Mouse (Mus musculus) left cerebral cortex, postnatal 25 days (tissue): ENCODE measurements at regions not wholly inside any gene's neighbourhood (a gene's known extent, or its start where the extent isn't known, plus 50 kb on each side); places are given as distances from the start of the nearest gene placed in this dataset.

Experiments
- DNase-seq, 2 experiments: peaks; one replicate each; pipeline ENCODE4 v3.0.0; 2022; ENCODE audit warnings: low spot score in 2 of 2, mixed read lengths in 1 of 2
- intact Hi-C: fragments of 180-260 bp; cut with DNase I; formaldehyde crosslinking; loops from one replicate; pipeline ENCODE4 v1.15.1; 2025

DNA sequence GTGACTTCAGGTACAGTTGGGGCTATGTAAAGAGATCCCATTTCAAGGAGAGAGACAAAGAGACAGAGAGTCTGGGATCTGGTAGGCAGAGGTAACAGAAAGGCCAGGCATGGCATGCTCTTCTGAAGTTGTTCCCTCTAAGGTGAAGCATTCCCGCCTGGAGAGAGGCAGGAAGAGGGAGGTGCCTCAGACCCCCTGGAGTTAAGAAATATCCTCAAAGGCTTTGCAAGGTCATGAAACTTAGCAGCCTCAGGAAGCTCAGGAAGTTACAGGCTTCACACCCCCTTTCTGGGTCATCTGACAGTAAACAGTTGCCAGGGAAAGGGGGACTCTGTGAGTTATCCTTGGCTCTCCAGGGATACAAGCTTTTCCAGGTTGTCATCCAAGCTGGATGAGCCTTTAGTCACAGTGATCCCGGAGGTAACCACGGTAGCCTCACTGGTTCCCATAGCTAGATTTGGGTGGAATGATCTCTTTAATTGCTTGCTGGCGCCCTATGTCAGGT lies 57.2 kb upstream of the Arntl start:
- DNase-seq, result no peak
- intact Hi-C loops, result no loop called here

DNA sequence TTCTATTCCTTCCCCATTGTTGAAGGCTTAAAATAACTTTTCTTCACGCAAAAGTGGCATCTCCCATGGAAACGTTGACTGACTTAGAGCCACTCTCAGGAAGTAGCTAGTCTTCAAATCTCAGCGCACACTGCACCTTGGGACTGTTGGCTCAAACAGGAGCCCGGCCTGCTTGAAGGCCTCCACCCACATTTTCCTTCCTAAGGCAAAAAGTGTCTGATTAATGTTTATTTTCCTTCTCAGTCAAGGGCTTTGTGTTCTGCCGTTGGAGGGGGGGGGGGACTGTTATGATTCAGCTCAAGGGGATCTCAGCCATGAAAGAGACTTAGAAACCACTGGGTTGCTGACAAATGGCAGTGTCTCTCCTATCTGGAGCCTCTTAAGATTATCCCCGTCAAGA lies 56.5 kb upstream of the Arntl start:
- intact Hi-C loops, result no loop called here
- no peak for DNase-seq

DNA sequence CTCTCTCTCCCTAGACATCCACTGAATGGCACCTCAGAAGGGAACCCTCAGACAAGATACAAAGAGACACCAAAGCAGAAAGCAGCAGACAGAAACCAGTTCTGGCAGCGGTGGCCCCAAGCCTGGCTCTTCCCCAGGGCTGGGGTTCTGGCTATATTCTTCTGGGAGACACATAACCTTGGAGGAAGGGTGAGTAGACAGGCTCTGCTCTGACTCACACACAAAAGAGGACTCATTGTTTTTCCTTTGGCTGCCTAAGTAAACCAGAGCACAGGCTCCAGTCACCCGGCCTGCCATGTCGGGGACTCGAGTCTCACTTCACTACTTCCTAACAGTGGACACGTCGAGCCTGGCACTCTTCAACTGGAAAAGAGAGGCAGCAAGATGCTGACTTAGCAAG lies 55.8 kb upstream of the Arntl start:
- intact Hi-C loops, result no loop called here
- DNase-seq, result no peak

DNA sequence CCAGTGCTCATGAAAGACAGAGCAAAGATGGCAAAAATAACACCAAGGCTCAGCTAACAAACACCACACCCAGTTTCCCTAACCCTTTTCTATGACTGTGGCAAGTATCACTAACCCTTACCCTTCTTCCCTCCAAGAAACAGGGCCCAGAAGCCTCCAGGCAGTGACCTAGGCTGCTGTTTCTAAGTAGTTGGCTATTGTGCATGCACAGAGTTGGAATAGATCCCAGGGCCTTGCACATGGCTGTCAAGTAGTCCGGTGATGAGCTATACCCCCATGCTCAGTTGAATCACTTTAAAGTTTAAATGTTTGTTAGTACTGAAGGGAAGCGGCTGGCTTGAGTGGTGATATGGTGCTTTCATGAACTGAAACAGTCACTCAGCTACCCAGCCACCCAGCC lies 53.9 kb upstream of the Arntl start:
- DNase-seq, result no peak
- intact Hi-C loops, result no loop called here

DNA sequence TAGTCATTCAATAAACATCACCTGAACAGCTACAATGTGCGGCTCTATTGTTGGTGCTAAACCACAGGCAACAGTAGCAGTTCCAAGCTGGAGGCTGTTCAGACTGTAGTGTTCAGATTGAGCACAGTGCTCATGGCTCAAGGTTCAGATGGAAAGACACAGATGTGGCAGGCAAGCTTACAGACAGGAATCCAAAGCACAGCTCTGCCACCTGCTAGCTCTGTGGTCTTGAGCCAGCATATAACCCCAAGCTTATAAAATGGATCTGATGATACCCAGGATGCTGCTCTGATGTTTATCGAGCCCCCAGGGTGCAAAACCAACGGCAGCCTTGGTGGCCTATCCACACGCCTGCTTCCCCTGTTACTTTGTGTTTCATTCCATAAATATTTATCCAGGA lies 53.2 kb upstream of the Arntl start:
- intact Hi-C loops, result no loop called here
- no peak for DNase-seq

DNA sequence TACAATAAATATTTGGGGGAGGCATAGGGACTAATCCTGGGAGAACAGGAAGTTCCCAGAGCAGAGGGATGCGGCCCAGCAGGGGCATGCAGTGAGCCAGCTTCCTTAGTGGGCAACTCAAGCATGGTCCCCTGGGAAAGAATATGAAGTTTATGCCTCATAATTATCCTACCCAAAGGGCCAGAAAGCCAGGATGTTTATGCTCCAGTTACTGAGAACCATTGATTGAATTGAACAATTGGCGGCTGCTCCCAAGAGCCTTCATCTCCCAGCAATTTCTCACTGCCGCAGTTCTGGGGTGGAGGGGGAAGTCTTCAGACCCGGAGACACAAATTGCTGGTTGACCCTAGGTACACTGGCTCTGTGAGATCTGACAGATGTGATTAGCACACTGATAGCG lies 50.9 kb upstream of the Arntl start:
- intact Hi-C loops, result no loop called here
- DNase-seq, result no peak

DNA sequence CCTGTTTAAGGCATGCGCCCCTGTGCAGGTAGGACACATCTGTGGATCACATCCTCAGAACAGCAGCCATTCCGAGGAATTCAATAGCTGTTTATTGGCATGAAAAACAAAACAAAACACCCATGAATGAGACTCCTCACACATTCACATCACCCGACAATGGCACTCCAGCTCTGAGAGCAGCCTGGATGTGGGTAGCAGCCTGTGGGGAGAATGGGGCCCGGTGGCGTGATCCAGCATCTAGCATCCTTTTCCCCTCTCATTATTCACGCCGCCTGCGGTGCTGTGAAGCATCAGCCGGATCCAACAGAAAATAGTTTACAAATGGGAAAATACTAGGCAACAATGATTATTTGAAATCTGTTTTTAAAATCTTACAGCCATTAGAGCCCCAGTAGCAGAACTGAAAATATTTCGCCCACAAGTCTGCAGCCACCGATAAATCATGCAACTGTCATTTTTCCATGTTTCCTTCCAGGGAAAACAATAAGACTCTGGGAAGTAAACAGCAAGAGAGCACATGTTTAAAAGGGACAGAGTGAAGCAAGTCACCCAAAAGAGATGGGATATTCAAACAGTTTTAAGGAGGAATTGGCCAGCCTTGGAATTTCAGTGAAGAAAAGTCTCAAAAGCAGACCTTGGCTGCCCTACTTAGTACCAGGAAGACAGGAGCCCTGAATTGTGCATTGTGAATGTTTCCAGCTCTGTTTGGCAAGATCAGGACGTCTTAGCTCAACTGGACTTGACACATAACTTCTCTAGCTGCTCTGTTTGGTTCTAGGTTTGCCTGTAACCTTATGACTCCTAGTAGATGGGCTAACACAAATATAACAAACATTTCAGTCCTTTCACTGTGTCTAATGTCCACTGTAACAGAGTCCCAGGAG lies 50.2 kb upstream of the Arntl start:
- intact Hi-C loops, result no loop called here
- DNase-seq, result no peak
